Mouse (Mus musculus) T-cell, adult 2 months (primary cell): Measurements from ENCODE around the gene Lmna.

Source experiments
- DNase-seq: peaks from one replicate; pipeline ENCODE4 v3.0.0; 2022; ENCODE audit warnings: low spot score

Gene Lmna

GRCm38 (mm10) chr3:88509692-88510420 is at the start of gene Lmna:
TSS of gene Lmna (minus strand) at chr3:88509956.
- DNase-seq, result peak; percentile 100

- no peak for DNase-seq
Observed at GRCm38 (mm10) chr3:88556616-88557015, 46.9 kb upstream of the Lmna start.

- DNase-seq, result no peak
Observed at GRCm38 (mm10) chr3:88555731-88556130, 46.0 kb upstream of the Lmna start.

- no peak for DNase-seq
Observed at GRCm38 (mm10) chr3:88555069-88555605, 45.4 kb upstream of the Lmna start.

- DNase-seq, result peak; percentile 46
Observed at GRCm38 (mm10) chr3:88553880-88554586, 44.3 kb upstream of the Lmna start.

- peak; percentile 84 for DNase-seq
Observed at GRCm38 (mm10) chr3:88553525-88553879, 43.7 kb upstream of the Lmna start, which contains the start of gene Ubqln4. TSS of gene Ubqln4 (plus strand) at chr3:88553758.

GRCm38 (mm10) chr3:88552676-88553524 is 43.1 kb upstream of the Lmna start, which contains the start of gene Lamtor2:
TSS of gene Lamtor2 (minus strand) at chr3:88553074.
- peak; percentile 90 for DNase-seq

- no peak for DNase-seq
Observed at GRCm38 (mm10) chr3:88552082-88552645, 42.4 kb upstream of the Lmna start.

- no peak for DNase-seq
Observed at GRCm38 (mm10) chr3:88551586-88551985, 41.8 kb upstream of the Lmna start.

- no peak for DNase-seq
Observed at GRCm38 (mm10) chr3:88548180-88548917, 38.6 kb upstream of the Lmna start, which contains the start of gene Rab25. TSS of gene Rab25 (minus strand) at chr3:88548300.

- no peak for DNase-seq
Observed at GRCm38 (mm10) chr3:88546674-88547418, 37.1 kb upstream of the Lmna start.

- DNase-seq, result no peak
Observed at GRCm38 (mm10) chr3:88544955-88545591, 35.3 kb upstream of the Lmna start.

GRCm38 (mm10) chr3:88544514-88544913 is 34.8 kb upstream of the Lmna start:
- DNase-seq, result no peak

GRCm38 (mm10) chr3:88543651-88544410 is 34.1 kb upstream of the Lmna start:
- no peak for DNase-seq

- no peak for DNase-seq
Observed at GRCm38 (mm10) chr3:88543174-88543573, 33.4 kb upstream of the Lmna start.

GRCm38 (mm10) chr3:88542486-88542885 is 32.7 kb upstream of the Lmna start:
- DNase-seq, result no peak

GRCm38 (mm10) chr3:88541622-88542401 is 32.1 kb upstream of the Lmna start:
- no peak for DNase-seq

- no peak for DNase-seq
Observed at GRCm38 (mm10) chr3:88540085-88540484, 30.3 kb upstream of the Lmna start.
